Mouse (Mus musculus) spleen, adult 2 months (tissue): ENCODE measurements around the gene Grk4.

Source experiments
- CTCF ChIP-seq: fragments of 200-500 bp; IDR thresholded peaks from 2 replicates; pipeline ENCODE4 v1.5.1; 2011; ENCODE audit warnings: mild to moderate bottlenecking, inconsistent platforms; ENCODE audit not compliant: insufficient read depth, insufficient read length, insufficient replicate concordance; ENCODE audit errors: extremely low read depth
- POLR2A ChIP-seq: fragments of 200-500 bp; IDR thresholded peaks from 2 replicates; pipeline ENCODE4 v1.6.1; 2011; ENCODE audit warnings: low read depth, low read length, inconsistent platforms

- TF ChIP-seq POLR2A (no peak), CTCF (no peak)
Measured at GRCm38 (mm10) chr5:34771818-34772217, 111.6 kb downstream of the Grk4 start.
